Comparison of ENCODE assay signal across 8 mouse cellular contexts in the genomic region with DNA sequence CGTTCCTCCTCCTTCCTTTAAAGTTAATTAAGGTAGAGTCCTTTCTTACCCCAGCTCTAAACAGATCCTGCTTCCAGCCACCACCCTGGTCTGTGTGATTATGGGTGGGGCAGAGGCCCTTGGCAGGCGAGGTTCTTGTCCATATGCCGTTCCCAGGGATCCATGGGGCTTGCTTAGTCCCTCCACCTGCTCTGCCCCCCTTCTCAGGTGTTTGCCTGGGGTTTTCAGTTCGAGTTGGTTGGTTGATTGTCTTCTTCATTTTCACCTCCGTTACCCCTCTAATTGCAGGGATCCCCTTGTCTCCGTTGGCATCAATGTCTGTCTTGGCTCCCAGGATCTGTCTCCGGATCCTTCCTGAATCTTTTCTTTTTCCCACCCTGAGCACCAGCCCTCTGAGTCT. TPM values are rescaled to one million over a fixed set of nuclear protein-coding genes. Genes with fewer than 3 reads are reported as not detected.
DNase-seq lines count a peak whose midpoint lies in the region; ATAC-seq lines count a peak whose summit lies in the region.

No protein-coding gene starts in this region.

- no peaks in the 10 kb centered on the region for H3K27me3 ChIP-seq in embryonic facial prominence, embryonic 10.5 days (replicated peaks; ENCODE audit: low read depth, poor library complexity, severe bottlenecking)
- no peaks in the 10 kb centered on the region for H3K27me3 ChIP-seq in limb, embryonic 10.5 days (ENCODE audit: low read depth, poor library complexity, severe bottlenecking)
- no peaks in the 10 kb centered on the region for H3K27me3 ChIP-seq in neural tube, embryonic 15.5 days (replicated peaks)

- ATAC-seq in neural tube, embryonic 15.5 days (ENCODE audit: low FRiP score): no peak

- peak overlapping the region; percentile 89 for H3K4me2 ChIP-seq in neural tube, embryonic 15.5 days

- peaks cover 29% of the 10 kb centered on the region for H3K36me3 ChIP-seq in embryonic facial prominence, embryonic 10.5 days (replicated peaks)
- peaks cover 30% of the 10 kb centered on the region for H3K36me3 ChIP-seq in limb, embryonic 10.5 days
- 0 out of 2 replicates have a peak, but pooled peaks cover 6% of the 10 kb centered on the region for H3K36me3 ChIP-seq in neural tube, embryonic 15.5 days

- H3K4me3 ChIP-seq in embryonic facial prominence, embryonic 10.5 days: peak overlapping the region; percentile 92
- peak overlapping the region; percentile 79 for H3K4me3 ChIP-seq in limb, embryonic 10.5 days
- H3K4me3 ChIP-seq in neural tube, embryonic 15.5 days (replicated peaks): peak overlapping the region; percentile 95

- WGBS in embryonic facial prominence, embryonic 10.5 days: 67% methylated on average over 7 of the region's 7 CpGs
- 68% methylated on average over 7 of the region's 7 CpGs for WGBS in limb, embryonic 10.5 days
- 67% methylated on average over 7 of the region's 7 CpGs for WGBS in neural tube, embryonic 15.5 days

- H3K27ac ChIP-seq in embryonic facial prominence, embryonic 10.5 days (replicated peaks): no peak overlapping the region; the same call in 1 of the 2 replicates
- H3K27ac ChIP-seq in limb, embryonic 10.5 days: peak overlapping the region; percentile 63; the same call in 1 of the 2 replicates
- 0 out of 2 replicates have a peak overlapping the region, but pooled peaks have one; percentile 89 for H3K27ac ChIP-seq in neural tube, embryonic 15.5 days (replicated peaks)

- H3K9me3 ChIP-seq in embryonic facial prominence, embryonic 10.5 days: no peaks in the 10 kb centered on the region
- no peaks in the 10 kb centered on the region for H3K9me3 ChIP-seq in limb, embryonic 10.5 days (replicated peaks)
- no peaks in the 10 kb centered on the region for H3K9me3 ChIP-seq in neural tube, embryonic 15.5 days (replicated peaks)

- intact Hi-C loops in left cerebral cortex, postnatal 4 days (cut with DNase I): no loop called here
- intact Hi-C loops in left cerebral cortex, postnatal 10 days (cut with DNase I): no loop called here
- intact Hi-C loops in left cerebral cortex, postnatal 36 days (cut with DNase I): no loop called here

- DNase-seq in left cerebral cortex, postnatal 4 days: peak; percentile 28
- DNase-seq in left cerebral cortex, postnatal 10 days (ENCODE audit: extremely low spot score in 1 of 2, low spot score in 2 of 2): no peak
- DNase-seq in embryonic facial prominence, embryonic 10.5 days (ENCODE audit: low spot score): no peak
- DNase-seq in limb, embryonic 10.5 days (ENCODE audit: low spot score): no peak
- no peak for DNase-seq in yolk sac, embryonic 10.5 days (ENCODE audit: low spot score)
- DNase-seq in left cerebral cortex, postnatal 36 days (ENCODE audit: low spot score in 2 of 2): no peak
- no peak for DNase-seq in adrenal gland, adult 8-10 months

- peak overlapping the region; percentile 91 for H3K9ac ChIP-seq in neural tube, embryonic 15.5 days (replicated peaks)

- H3K4me1 ChIP-seq in embryonic facial prominence, embryonic 10.5 days: peaks cover 43% of the 10 kb centered on the region
- peaks cover 36% of the 10 kb centered on the region for H3K4me1 ChIP-seq in limb, embryonic 10.5 days
- H3K4me1 ChIP-seq in neural tube, embryonic 15.5 days: peaks cover 51% of the 10 kb centered on the region

RNA-seq across cellular contexts. Expression of a gene that starts 1.2 kb away (rescaled TPM):
- 100 to 1,000 TPM; 112 to 116 TPM for total RNA-seq in left cerebral cortex, postnatal 4 days (2021)
- total RNA-seq in left cerebral cortex, postnatal 10 days (2021): 10 to 100 TPM; 84.1 to 96.1 TPM
- polyA plus RNA-seq in embryonic facial prominence, embryonic 10.5 days (2016; fragmentation: Nextera tagmentation; extraction: Ambion mirVana): 51.2 and 60.1 TPM in 2 replicates
- polyA plus RNA-seq in limb, embryonic 10.5 days (2016; fragmentation: Nextera tagmentation; extraction: Ambion mirVana): 56.7 and 57.9 TPM in 2 replicates
- 92.1 and 103 TPM in 2 replicates for polyA plus RNA-seq in neural tube, embryonic 15.5 days (2015; fragmentation: Nextera tagmentation; extraction: Ambion mirVana)
- 10 to 100 TPM; 41.0 to 51.2 TPM for total RNA-seq in left cerebral cortex, postnatal 36 days (2021)
- total RNA-seq in adrenal gland, adult 8-10 months (2022): 10 to 100 TPM; 44.9 to 73.7 (median 53.8) TPM

RNA-seq across cellular contexts. Expression of a gene that starts 35.4 kb away (rescaled TPM):
- total RNA-seq in left cerebral cortex, postnatal 4 days (2021): 10 to 100 TPM; 81.1 to 88.2 TPM
- 10 to 100 TPM; 81.3 to 83.6 TPM for total RNA-seq in left cerebral cortex, postnatal 10 days (2021)
- polyA plus RNA-seq in embryonic facial prominence, embryonic 10.5 days (2016; fragmentation: Nextera tagmentation; extraction: Ambion mirVana): 50.9 and 52.2 TPM in 2 replicates
- polyA plus RNA-seq in limb, embryonic 10.5 days (2016; fragmentation: Nextera tagmentation; extraction: Ambion mirVana): 52.1 and 59.0 TPM in 2 replicates
- polyA plus RNA-seq in neural tube, embryonic 15.5 days (2015; fragmentation: Nextera tagmentation; extraction: Ambion mirVana): 37.3 and 40.6 TPM in 2 replicates
- 100 to 1,000 TPM in 1 of 2 experiments, 10 to 100 TPM in 1; 91.6 to 102 TPM for total RNA-seq in left cerebral cortex, postnatal 36 days (2021)
- total RNA-seq in adrenal gland, adult 8-10 months (2022): 10 to 100 TPM; 27.8 to 35.6 (median 31.6) TPM

RNA-seq across cellular contexts. Expression of a gene that starts 42.9 kb away (rescaled TPM):
- 10 to 100 TPM; 20.3 to 20.6 TPM for total RNA-seq in left cerebral cortex, postnatal 4 days (2021)
- total RNA-seq in left cerebral cortex, postnatal 10 days (2021): 10 to 100 TPM; 12.2 to 14.5 TPM
- polyA plus RNA-seq in embryonic facial prominence, embryonic 10.5 days (2016; fragmentation: Nextera tagmentation; extraction: Ambion mirVana): 24.1 and 24.2 TPM in 2 replicates
- polyA plus RNA-seq in limb, embryonic 10.5 days (2016; fragmentation: Nextera tagmentation; extraction: Ambion mirVana): 23.5 and 25.5 TPM in 2 replicates
- 9.9 and 10.9 TPM in 2 replicates for polyA plus RNA-seq in neural tube, embryonic 15.5 days (2015; fragmentation: Nextera tagmentation; extraction: Ambion mirVana)
- total RNA-seq in left cerebral cortex, postnatal 36 days (2021): 10 to 100 TPM; 11.2 to 11.7 TPM
- 10 to 100 TPM; 19.1 to 22.1 (median 19.9) TPM for total RNA-seq in adrenal gland, adult 8-10 months (2022)

RNA-seq across cellular contexts. Expression of a gene that starts 54.8 kb away (rescaled TPM):
- 10 to 100 TPM; 62.9 to 66.4 TPM for total RNA-seq in left cerebral cortex, postnatal 4 days (2021)
- total RNA-seq in left cerebral cortex, postnatal 10 days (2021): 100 to 1,000 TPM; 109 to 114 TPM
- polyA plus RNA-seq in embryonic facial prominence, embryonic 10.5 days (2016; fragmentation: Nextera tagmentation; extraction: Ambion mirVana): 0.23 and 0.34 TPM in 2 replicates
- 0.03 TPM in 1 of 2 replicates, not detected in the other for polyA plus RNA-seq in limb, embryonic 10.5 days (2016; fragmentation: Nextera tagmentation; extraction: Ambion mirVana)
- 4.9 and 5.6 TPM in 2 replicates for polyA plus RNA-seq in neural tube, embryonic 15.5 days (2015; fragmentation: Nextera tagmentation; extraction: Ambion mirVana)
- total RNA-seq in left cerebral cortex, postnatal 36 days (2021): 100 to 1,000 TPM; 140 to 144 TPM
- 1 to 10 TPM; 1.4 to 5.2 (median 3.5) TPM for total RNA-seq in adrenal gland, adult 8-10 months (2022)
